Mouse (Mus musculus) midbrain, embryonic 15.5 days (tissue): ENCODE measurements around the gene Timmdc1. TPM values are rescaled to one million over a fixed set of nuclear protein-coding genes. Genes with fewer than 3 reads are reported as not detected.

ENCODE experiments used
- polyA plus RNA-seq: library from polyadenylated mRNA; unstranded; fragments of >200 nt; fragmentation: Nextera tagmentation; extraction: Ambion mirVana; gene quantifications from 2 replicates; pipeline ENCODE4 v1.2.1, GENCODE M21; 2015

The Timmdc1 gene
- polyA plus RNA-seq, 1 experiment from 2014 or later: 33.0 TPM

Other genes starting within 250 kb of the Timmdc1 start
- gene Nr1i2, start 227.8 kb downstream of the Timmdc1 start, polyA plus RNA-seq: 0.08 TPM in 1 of 2 replicates, not detected in the other
- gene Maats1, start 180.5 kb downstream of the Timmdc1 start, polyA plus RNA-seq: 1.1 and 1.5 TPM in 2 replicates
- gene Cox17, start 175.7 kb downstream of the Timmdc1 start, polyA plus RNA-seq: 75.4 and 77.9 TPM in 2 replicates
- gene Gm21987, start 175.6 kb downstream of the Timmdc1 start, polyA plus RNA-seq: 0.77 TPM in 1 of 2 replicates, not detected in the other
- 0.57 and 1.4 TPM in 2 replicates for gene Popdc2, start 160.5 kb downstream of the Timmdc1 start, polyA plus RNA-seq
- 0.42 and 0.61 TPM in 2 replicates for gene Pla1a, start 89.5 kb downstream of the Timmdc1 start, polyA plus RNA-seq
- gene Adprh, start 70.0 kb downstream of the Timmdc1 start, polyA plus RNA-seq: 152 and 161 TPM in 2 replicates
- 0.54 and 0.75 TPM in 2 replicates for gene Cd80, start 67.1 kb downstream of the Timmdc1 start, polyA plus RNA-seq
- gene Poglut1, start 27.6 kb upstream of the Timmdc1 start, polyA plus RNA-seq: 52.6 and 56.4 TPM in 2 replicates
- gene Tmem39a, start 36.0 kb upstream of the Timmdc1 start, polyA plus RNA-seq: 35.4 and 40.8 TPM in 2 replicates
- 5.8 and 6.1 TPM in 2 replicates for gene Arhgap31, start 190.6 kb upstream of the Timmdc1 start, polyA plus RNA-seq
- gene B4galt4, start 219.6 kb upstream of the Timmdc1 start, polyA plus RNA-seq: 30.0 and 33.4 TPM in 2 replicates